Comparison of ENCODE assay signal across 8 mouse cellular contexts in genomic region chr11:94880896-94881840, GRCm38 (mm10). TPM values are rescaled to one million over a fixed set of nuclear protein-coding genes. Genes with fewer than 3 reads are reported as not detected.
DNase-seq lines count a peak whose midpoint lies in the region; ATAC-seq and TF ChIP-seq lines count a peak whose summit lies in the region.

No protein-coding gene starts in this region.

- H3K4me3 ChIP-seq in heart, adult 2 months = no peak overlapping the region
- H3K4me3 ChIP-seq in ES-E14 (ENCODE audit: insufficient read depth in 1 of 2, low read depth in 1 of 2, low read length in 2 of 2, poor library complexity in 1 of 2, severe bottlenecking in 1 of 2) = peak overlapping the region; percentile 40 to 41; a peak in 3 of 4 replicates
- H3K4me3 ChIP-seq in forebrain, embryonic 15.5 days = peak overlapping the region; percentile 17
- peak overlapping the region; percentile 26 for H3K4me3 ChIP-seq in limb, embryonic 13.5 days
- peak overlapping the region; percentile 17; the same call in 1 of the 2 replicates for H3K4me3 ChIP-seq in stomach, postnatal 0 days (ENCODE audit: low read depth, low read length)

- intact Hi-C loops in heart, adult 2 months (cut with DNase I) = no loop called here
- intact Hi-C loops in heart, postnatal 36 days (cut with DNase I) = no loop called here

- peak overlapping the region; percentile 36 for H3K4me2 ChIP-seq in forebrain, embryonic 15.5 days (replicated peaks)
- peak overlapping the region; percentile 60 for H3K4me2 ChIP-seq in limb, embryonic 13.5 days (replicated peaks)
- H3K4me2 ChIP-seq in stomach, postnatal 0 days (replicated peaks; ENCODE audit: low read depth) = peak overlapping the region; percentile 42

- no peaks in the 10 kb centered on the region for H3K36me3 ChIP-seq in heart, adult 2 months (ENCODE audit: control insufficient read depth, insufficient read depth, low read length)
- no peaks in the 10 kb centered on the region for H3K36me3 ChIP-seq in ES-E14 (ENCODE audit: control insufficient read depth, insufficient read depth, low read length, poor library complexity, severe bottlenecking)
- H3K36me3 ChIP-seq in forebrain, embryonic 15.5 days = no peaks in the 10 kb centered on the region
- no peaks in the 10 kb centered on the region for H3K36me3 ChIP-seq in limb, embryonic 13.5 days
- H3K36me3 ChIP-seq in stomach, postnatal 0 days (ENCODE audit: control insufficient read depth, insufficient read depth, low read length) = no peaks in the 10 kb centered on the region

- no peak for ATAC-seq in forebrain, embryonic 15.5 days (replicated peaks)
- peak; percentile 16 for ATAC-seq in limb, embryonic 13.5 days (ENCODE audit: low FRiP score, low read depth)
- no peak for ATAC-seq in stomach, postnatal 0 days (ENCODE audit: low FRiP score, low TSS enrichment)
- ATAC-seq in cerebellum, adult (ENCODE audit: insufficient number of reproducible peaks, low FRiP score, low TSS enrichment) = no peak

- H3K27me3 ChIP-seq in heart, adult 2 months (ENCODE audit: control insufficient read depth, insufficient read depth, low read length) = peaks cover 12% of the 10 kb centered on the region
- peaks cover 35% of the 10 kb centered on the region for H3K27me3 ChIP-seq in forebrain, embryonic 15.5 days
- no peaks in the 10 kb centered on the region for H3K27me3 ChIP-seq in limb, embryonic 13.5 days
- H3K27me3 ChIP-seq in stomach, postnatal 0 days (ENCODE audit: control insufficient read depth, insufficient read depth, low read length) = no peaks in the 10 kb centered on the region

- H3K27ac ChIP-seq in heart, adult 2 months = peak overlapping the region; percentile 20
- H3K27ac ChIP-seq in ES-E14 (ENCODE audit: insufficient read depth, low read depth, low read length, poor library complexity, severe bottlenecking) = no peak overlapping the region
- H3K27ac ChIP-seq in forebrain, embryonic 15.5 days (replicated peaks) = no peak overlapping the region
- H3K27ac ChIP-seq in limb, embryonic 13.5 days = peak overlapping the region; percentile 100
- peak overlapping the region; percentile 96 for H3K27ac ChIP-seq in stomach, postnatal 0 days (replicated peaks)

- no peak overlapping the region for H3K9ac ChIP-seq in heart, adult 2 months (ENCODE audit: low read depth, low read length)
- peak overlapping the region; percentile 34; the same call in 1 of the 2 replicates for H3K9ac ChIP-seq in ES-E14 (ENCODE audit: insufficient read depth, low read depth, low read length, poor library complexity, severe bottlenecking)
- no peak overlapping the region for H3K9ac ChIP-seq in forebrain, embryonic 15.5 days (replicated peaks)
- peak overlapping the region; percentile 59 for H3K9ac ChIP-seq in limb, embryonic 13.5 days
- H3K9ac ChIP-seq in stomach, postnatal 0 days (ENCODE audit: low read length) = peak overlapping the region; percentile 52

- H3K4me1 ChIP-seq in heart, adult 2 months (ENCODE audit: control insufficient read depth, insufficient read depth, low read length) = no peaks in the 10 kb centered on the region
- H3K4me1 ChIP-seq in ES-E14 (ENCODE audit: control insufficient read depth in 2 of 2, insufficient read depth in 2 of 2, low read length in 2 of 2, poor library complexity in 1 of 2) = peaks cover 0 to 2% of the 10 kb centered on the region in 2 experiments; a peak in 1 of 4 replicates
- peaks cover 16% of the 10 kb centered on the region for H3K4me1 ChIP-seq in forebrain, embryonic 15.5 days
- peaks cover 64% of the 10 kb centered on the region for H3K4me1 ChIP-seq in limb, embryonic 13.5 days
- H3K4me1 ChIP-seq in stomach, postnatal 0 days (replicated peaks; ENCODE audit: control insufficient read depth, insufficient read depth) = peaks cover 7% of the 10 kb centered on the region; the same call in 1 of the 2 replicates

- no peak for TF ChIP-seq POLR2A in heart, adult 2 months (IDR thresholded peaks at IDR 0.05; ENCODE audit: insufficient read depth, low read depth, low read length)

- H3K9me3 ChIP-seq in ES-E14 (ENCODE audit: control insufficient read depth, insufficient read depth, low read depth, low read length) = no peaks in the 10 kb centered on the region
- no peaks in the 10 kb centered on the region for H3K9me3 ChIP-seq in forebrain, embryonic 15.5 days
- H3K9me3 ChIP-seq in limb, embryonic 13.5 days = no peaks in the 10 kb centered on the region
- H3K9me3 ChIP-seq in stomach, postnatal 0 days (ENCODE audit: control insufficient read depth, low read length) = no peaks in the 10 kb centered on the region

- H3K79me2 ChIP-seq in heart, adult 2 months (replicated peaks; ENCODE audit: control insufficient read depth, insufficient read depth, low read length) = no peaks in the 10 kb centered on the region

- in situ Hi-C loops in ES-E14 (cut with MboI; ENCODE audit: low sequenced_read_pairs in 2 of 2, unreplicated experiment in 2 of 2) = no loop called here

- TF ChIP-seq CTCF in heart, adult 2 months (IDR thresholded peaks at IDR 0.05) = no peak
- TF ChIP-seq CTCF in stomach, postnatal 0 days (IDR thresholded peaks at IDR 0.05; ENCODE audit: low read depth) = peak; percentile 34

- 12% methylated on average over 27 of the region's 27 CpGs for WGBS in heart, adult 2 months
- WGBS in forebrain, embryonic 15.5 days = 5% methylated on average over 27 of the region's 27 CpGs
- under 1% methylated on average over 25 of the region's 27 CpGs for WGBS in limb, embryonic 13.5 days
- WGBS in stomach, postnatal 0 days = 4% methylated on average over 24 of the region's 27 CpGs

- TF ChIP-seq EP300 in heart, adult 2 months (IDR thresholded peaks at IDR 0.05; ENCODE audit: insufficient read depth, low read depth, low read length) = no peak
- TF ChIP-seq EP300 in stomach, postnatal 0 days (optimal IDR thresholded peaks at IDR 0.05) = no peak

- no peak for DNase-seq in heart, adult 2 months
- DNase-seq in heart, postnatal 36 days = no peak
- DNase-seq in ES-E14 (ENCODE audit: low read depth, low spot score) = no peak
- peak; percentile 22 for DNase-seq in stomach, postnatal 0 days (ENCODE audit: low spot score)
- no peak for DNase-seq in ovary, postnatal 36 days (ENCODE audit: low spot score)

TF ChIP-seq in ES-E14, 5 proteins besides CTCF, POLR2A, EP300 and RAD21:
- no peak for TF ChIP-seq ZC3H11A (IDR thresholded peaks at IDR 0.05; ENCODE audit: borderline replicate concordance, low read depth, low read length)
- TF ChIP-seq HCFC1 (IDR thresholded peaks at IDR 0.05; ENCODE audit: borderline replicate concordance, insufficient read depth, low read length) = no peak

RNA-seq across cellular contexts. Expression of gene Col1a1, which starts 54.9 kb away (rescaled TPM):
- 10 to 100 TPM; 51.1 to 82.4 TPM for total RNA-seq in heart, adult 2 months (2021)
- 48.7 and 67.7 TPM in 2 replicates for polyA plus RNA-seq in heart, adult 2 months (2012; rRNA removed)
- 100 to 1,000 TPM; 144 to 156 TPM for total RNA-seq in heart, postnatal 36 days (2021)
- 37.5 and 125 TPM in 2 replicates for total RNA-seq in ES-E14 (2012; rRNA removed)
- polyA plus RNA-seq in forebrain, embryonic 15.5 days (2015; fragmentation: Nextera tagmentation; extraction: Ambion mirVana) = 40.2 and 40.5 TPM in 2 replicates
- polyA plus RNA-seq in limb, embryonic 13.5 days (2015; fragmentation: Nextera tagmentation; extraction: Ambion mirVana) = 1,007 and 1,170 TPM in 2 replicates
- polyA plus RNA-seq in stomach, postnatal 0 days (2015; fragmentation: Nextera tagmentation; extraction: Ambion mirVana) = 816 and 869 TPM in 2 replicates

Comparison
In these comparisons a context has a peak if more than half of its experiments do, and no peak if none do; other contexts are left out.
1. H3K27ac ChIP-seq: peak in heart, adult 2 months (single experiment), limb, embryonic 13.5 days (single experiment) and stomach, postnatal 0 days (single experiment); none in ES-E14 (single experiment) and forebrain, embryonic 15.5 days (single experiment).
2. H3K9ac ChIP-seq: peak in ES-E14 (single experiment), limb, embryonic 13.5 days (single experiment) and stomach, postnatal 0 days (single experiment); none in heart, adult 2 months (single experiment) and forebrain, embryonic 15.5 days (single experiment).
3. RNA of gene Col1a1, which starts 54.9 kb away (polyA plus RNA-seq): 1,007 to 1,170 TPM in limb, embryonic 13.5 days and 816 to 869 TPM in stomach, postnatal 0 days; 48.7 to 67.7 TPM in heart, adult 2 months and 40.2 to 40.5 TPM in forebrain, embryonic 15.5 days; every median in the first group is over 10 times any median in the second.
4. Peak in every context shown above with its lines, with median percentiles within 50 percentile points of each other: H3K4me2 ChIP-seq.